Mouse (Mus musculus) forebrain, embryonic 10.5 days (tissue): ENCODE measurements around the gene Itsn1. TPM values are rescaled to one million over a fixed set of nuclear protein-coding genes. Genes with fewer than 3 reads are reported as not detected.

Experiments
- DNase-seq: peaks from one replicate; pipeline ENCODE4 v3.0.0-alpha.2; 2017; ENCODE audit warnings: low spot score; ENCODE audit errors: extremely low spot score
- H3K27ac ChIP-seq: fragments of 300-500 bp; sonication (generic); 2 replicates; pipeline ENCODE4 v1.5.1; 2016; ENCODE audit warnings: mild to moderate bottlenecking
- H3K27me3 ChIP-seq: fragments of 300-500 bp; sonication (generic); 2 replicates; pipeline ENCODE4 v1.6.1; 2016; ENCODE audit warnings: mild to moderate bottlenecking; ENCODE audit not compliant: poor library complexity, severe bottlenecking
- H3K36me3 ChIP-seq: fragments of 300-500 bp; sonication (generic); replicated peaks from 2 replicates; pipeline ENCODE4 v1.6.1; 2016; ENCODE audit warnings: mild to moderate bottlenecking, moderate library complexity
- H3K4me1 ChIP-seq: fragments of 300-500 bp; sonication (generic); 2 replicates; pipeline ENCODE4 v1.6.1; 2016
- H3K4me3 ChIP-seq: fragments of 300-500 bp; sonication (generic); 2 replicates; pipeline ENCODE4 v1.5.1; 2016; ENCODE audit warnings: mild to moderate bottlenecking, moderate library complexity
- H3K9me3 ChIP-seq: fragments of 300-500 bp; sonication (generic); 2 replicates; pipeline ENCODE4 v1.6.1; 2016; ENCODE audit warnings: mild to moderate bottlenecking, moderate library complexity
- WGBS: fragments of 180-500 bp; shearing (Covaris S2); methylation state at CpG from one replicate; pipeline ENCODE4 v1.1.7; 2016; 5-methylcytosine and 5-hydroxymethylcytosine counted together
- polyA plus RNA-seq: library from polyadenylated mRNA; unstranded; fragments of >200 nt; fragmentation: Nextera tagmentation; extraction: Ambion mirVana; gene quantifications from 2 replicates; pipeline ENCODE4 v1.2.1, GENCODE M21; 2016

Itsn1 gene
- polyA plus RNA-seq, 1 experiment from 2014 or later, result 38.7 TPM

DNA sequence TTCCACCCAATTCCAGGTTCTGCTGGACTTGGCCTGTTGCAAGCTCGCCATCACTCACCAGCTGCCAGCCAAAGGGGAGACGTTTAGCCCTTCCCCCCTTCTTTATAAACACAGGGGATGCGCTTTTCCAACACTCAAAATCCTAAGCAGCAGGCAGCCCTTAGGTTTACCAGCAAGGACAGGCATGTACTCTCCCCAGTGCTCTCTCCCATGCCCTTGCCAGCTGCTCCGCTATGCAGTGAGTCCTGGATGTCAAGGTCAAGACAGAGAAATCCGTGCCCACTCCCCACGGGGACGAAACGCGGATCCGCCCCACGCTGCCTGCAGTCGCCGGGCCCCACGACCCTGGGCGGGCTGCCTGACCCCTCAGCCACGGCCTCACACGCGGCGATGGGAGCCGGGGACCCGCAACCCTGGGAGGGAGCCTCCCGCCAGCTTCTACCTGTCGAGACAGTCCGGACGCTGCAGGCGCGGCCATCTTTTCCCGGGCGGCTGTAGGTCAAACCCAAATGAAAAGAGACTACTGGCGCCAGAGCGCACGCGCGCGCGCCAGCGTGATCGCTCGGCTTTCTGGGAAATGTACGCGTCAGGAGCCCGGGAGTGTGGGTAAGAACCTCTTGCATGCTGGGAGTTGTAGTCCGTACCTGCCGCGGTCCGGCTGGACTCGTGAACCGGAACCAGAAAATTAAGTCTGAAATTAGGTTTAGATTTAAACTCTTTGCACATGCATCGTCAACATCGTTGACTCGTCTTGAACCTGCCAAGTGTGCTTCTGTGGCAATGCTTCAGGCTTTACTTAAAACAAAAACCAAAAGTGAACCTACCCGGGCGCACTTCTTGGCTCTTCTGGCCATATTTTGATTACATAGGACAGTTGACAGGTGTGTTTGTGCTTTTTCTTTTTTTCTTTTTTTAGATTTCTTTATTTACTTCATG lies 202.3 kb downstream of the Itsn1 start:
- H3K36me3 ChIP-seq, result peaks cover 38% of the 10 kb centered on the region
- 1% methylated on average over 53 of the region's 53 CpGs for WGBS
- H3K4me3 ChIP-seq, result peak overlapping the region; percentile 98
- H3K9me3 ChIP-seq, result no peaks in the 10 kb centered on the region
- no peaks in the 10 kb centered on the region for H3K27me3 ChIP-seq
- H3K27ac ChIP-seq, result peak overlapping the region; percentile 98
- H3K4me1 ChIP-seq, result peaks cover 11% of the 10 kb centered on the region
- peak; percentile 94 for DNase-seq

DNA sequence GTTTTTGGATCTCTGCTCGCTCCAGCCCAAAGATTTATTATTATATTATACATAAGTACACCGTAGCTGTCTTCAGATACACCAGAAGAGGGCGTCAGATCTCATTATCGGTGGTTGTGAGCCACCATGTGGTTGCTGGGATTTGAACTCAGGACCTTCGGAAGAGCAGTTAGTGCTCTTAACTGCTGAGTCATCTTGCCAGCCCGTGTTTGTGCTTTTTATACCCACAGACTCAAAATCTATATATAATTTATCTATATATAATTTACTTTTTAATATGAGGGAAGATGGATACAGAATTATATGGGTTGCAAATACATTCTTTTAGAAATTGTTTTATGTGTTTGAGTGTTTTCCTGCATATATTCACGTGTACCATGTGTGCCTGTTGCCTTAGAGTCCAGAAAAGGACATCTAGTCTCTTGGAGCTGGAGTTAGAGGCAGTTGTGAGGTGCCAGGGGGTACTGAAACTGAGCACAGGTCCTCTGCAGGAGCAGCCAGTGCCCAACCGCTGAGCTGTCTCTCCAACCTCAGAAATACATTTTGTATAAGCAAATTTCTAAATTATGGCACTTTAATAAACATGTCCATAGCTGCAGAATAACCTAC lies 203.1 kb downstream of the Itsn1 start:
- DNase-seq, result no peak
- Histone ChIP-seq H3K4me1 (peaks cover 11% of the 10 kb centered on the region), H3K9me3 (no peaks in the 10 kb centered on the region), H3K36me3 (peaks cover 29% of the 10 kb centered on the region), H3K27me3 (no peaks in the 10 kb centered on the region), H3K4me3 (peak overlapping the region; percentile 98), H3K27ac (0 out of 2 replicates have a peak overlapping the region, but pooled peaks have one; percentile 98)
- 55% methylated on average over 8 of the region's 8 CpGs for WGBS

- peaks cover 21% of the 10 kb centered on the region for H3K36me3 ChIP-seq
- no peak overlapping the region for H3K27ac ChIP-seq
- no peak overlapping the region for H3K4me3 ChIP-seq
- H3K27me3 ChIP-seq, result no peaks in the 10 kb centered on the region
- no peaks in the 10 kb centered on the region for H3K9me3 ChIP-seq
- H3K4me1 ChIP-seq, result peaks cover 11% of the 10 kb centered on the region
- DNase-seq, result no peak
- WGBS, result 71% methylated on average over 7 of the region's 10 CpGs
Measured at GRCm38 (mm10) chr16:91932843-91933518, 203.9 kb downstream of the Itsn1 start.

- DNase-seq, result peak; percentile 49
- no peaks in the 10 kb centered on the region for H3K27me3 ChIP-seq
- peaks cover 7% of the 10 kb centered on the region for H3K4me1 ChIP-seq
- H3K9me3 ChIP-seq, result no peaks in the 10 kb centered on the region
- peaks cover under 1% of the 10 kb centered on the region; the same call in 1 of the 2 replicates for H3K36me3 ChIP-seq
- no peak overlapping the region for H3K4me3 ChIP-seq
- no peak overlapping the region for H3K27ac ChIP-seq
- WGBS, result 40% methylated on average over 8 of the region's 8 CpGs
Measured at GRCm38 (mm10) chr16:91935108-91935507, 206.0 kb downstream of the Itsn1 start.

DNA sequence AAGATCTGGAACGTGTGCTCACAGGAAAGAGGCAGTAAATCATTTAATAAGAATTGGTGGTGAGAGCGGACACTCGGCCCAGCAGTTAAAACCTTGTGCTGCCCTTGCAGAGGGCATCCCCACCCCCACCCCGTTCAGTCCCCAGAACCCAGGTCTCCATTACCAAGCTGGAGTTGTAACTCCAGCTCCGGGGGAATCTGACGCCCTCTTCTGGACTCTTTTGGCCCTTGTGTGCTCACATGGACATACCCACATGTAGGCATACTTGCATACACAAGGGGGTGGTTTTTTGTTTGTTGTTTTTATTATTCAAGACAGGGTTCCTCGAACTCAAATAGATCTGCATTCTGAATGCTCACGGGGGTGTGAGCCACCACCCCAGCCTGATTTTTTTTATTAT lies 206.6 kb downstream of the Itsn1 start:
- WGBS, result 64% methylated on average over 8 of the region's 8 CpGs
- Histone ChIP-seq H3K4me1 (peaks cover under 1% of the 10 kb centered on the region), H3K4me3 (no peak overlapping the region), H3K27me3 (no peaks in the 10 kb centered on the region), H3K36me3 (no peaks in the 10 kb centered on the region), H3K9me3 (no peaks in the 10 kb centered on the region), H3K27ac (no peak overlapping the region)
- DNase-seq, result no peak

GRCm38 (mm10) chr16:91936340-91937030 lies 207.4 kb downstream of the Itsn1 start:
- no peaks in the 10 kb centered on the region for H3K4me1 ChIP-seq
- no peaks in the 10 kb centered on the region for H3K36me3 ChIP-seq
- no peaks in the 10 kb centered on the region for H3K9me3 ChIP-seq
- no peak overlapping the region for H3K4me3 ChIP-seq
- WGBS, result 53% methylated on average over 10 of the region's 10 CpGs
- H3K27me3 ChIP-seq, result no peaks in the 10 kb centered on the region
- H3K27ac ChIP-seq, result peak overlapping the region; percentile 68
- DNase-seq, result peak; percentile 86

DNA sequence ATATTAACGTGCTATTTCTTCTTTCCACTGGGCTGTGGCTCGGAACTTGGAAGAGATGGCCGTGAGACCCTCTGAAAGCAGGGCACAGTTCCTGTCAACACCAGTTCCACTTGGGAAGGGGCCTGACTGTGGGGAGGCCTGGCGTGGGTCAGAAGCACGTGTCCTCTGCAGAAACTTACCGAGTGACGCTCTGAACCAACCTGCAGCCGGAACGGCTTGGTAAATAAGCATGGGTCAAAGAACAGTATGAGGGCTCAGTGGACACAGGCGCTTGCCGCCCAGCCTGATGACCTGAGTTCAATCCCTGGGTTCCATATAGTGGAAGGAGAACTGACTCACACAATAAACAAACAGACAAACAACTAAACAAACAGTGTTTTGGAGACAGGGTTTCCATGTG lies 208.2 kb downstream of the Itsn1 start:
- Histone ChIP-seq H3K9me3 (no peaks in the 10 kb centered on the region), H3K27ac (no peak overlapping the region), H3K27me3 (no peaks in the 10 kb centered on the region), H3K36me3 (no peaks in the 10 kb centered on the region), H3K4me3 (no peak overlapping the region), H3K4me1 (no peaks in the 10 kb centered on the region)
- WGBS, result 95% methylated on average over 11 of the region's 11 CpGs
- no peak for DNase-seq

DNA sequence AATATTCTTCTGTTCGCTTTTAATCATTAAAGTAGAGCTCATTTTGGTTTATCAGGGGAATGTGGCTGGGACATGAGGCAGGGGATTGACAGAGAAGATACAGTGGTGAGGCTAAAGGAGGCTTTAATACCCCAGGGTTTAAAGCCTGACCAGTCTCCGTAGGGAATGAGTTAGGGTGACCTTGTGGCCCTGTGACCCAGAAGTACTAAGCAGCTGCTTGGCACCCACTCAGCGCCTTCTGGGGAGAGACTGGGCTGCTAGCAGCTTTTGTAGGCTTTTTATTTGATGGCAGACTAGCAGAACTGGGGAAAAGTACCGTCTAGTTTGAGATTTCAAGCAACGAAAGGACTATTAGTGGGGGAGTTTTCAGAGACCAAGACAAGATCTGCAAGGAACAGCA lies 209.1 kb downstream of the Itsn1 start:
- Histone ChIP-seq H3K4me1 (no peaks in the 10 kb centered on the region), H3K27ac (no peak overlapping the region), H3K9me3 (no peaks in the 10 kb centered on the region), H3K36me3 (no peaks in the 10 kb centered on the region), H3K4me3 (no peak overlapping the region), H3K27me3 (no peaks in the 10 kb centered on the region)
- no peak for DNase-seq
- WGBS, result 87% methylated on average over 5 of the region's 5 CpGs

DNA sequence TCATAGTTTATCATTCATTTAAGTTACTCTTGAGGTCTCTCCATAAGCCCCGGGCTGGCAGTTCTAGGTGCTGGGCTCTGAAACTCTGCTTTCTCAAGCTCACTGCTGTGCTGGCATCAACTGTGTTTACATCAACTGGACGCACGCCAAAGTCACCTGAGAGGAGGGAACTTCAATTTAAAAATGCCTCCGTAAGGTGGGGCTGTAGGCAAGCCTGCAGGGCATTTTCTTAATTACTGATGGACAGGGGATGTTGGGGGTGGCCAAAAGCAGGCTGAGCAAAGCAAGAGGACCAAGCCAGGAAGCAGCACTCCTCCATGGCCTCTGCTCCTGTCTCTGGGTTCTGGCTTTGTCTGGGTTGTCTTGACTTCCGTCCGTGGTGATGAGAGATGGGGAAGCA lies 211.6 kb downstream of the Itsn1 start:
- DNase-seq, result no peak
- H3K27ac ChIP-seq, result no peak overlapping the region
- no peaks in the 10 kb centered on the region for H3K36me3 ChIP-seq
- H3K4me1 ChIP-seq, result no peaks in the 10 kb centered on the region
- H3K9me3 ChIP-seq, result no peaks in the 10 kb centered on the region
- no peaks in the 10 kb centered on the region for H3K27me3 ChIP-seq
- WGBS, result 86% methylated on average over 6 of the region's 6 CpGs
- H3K4me3 ChIP-seq, result no peak overlapping the region

DNA sequence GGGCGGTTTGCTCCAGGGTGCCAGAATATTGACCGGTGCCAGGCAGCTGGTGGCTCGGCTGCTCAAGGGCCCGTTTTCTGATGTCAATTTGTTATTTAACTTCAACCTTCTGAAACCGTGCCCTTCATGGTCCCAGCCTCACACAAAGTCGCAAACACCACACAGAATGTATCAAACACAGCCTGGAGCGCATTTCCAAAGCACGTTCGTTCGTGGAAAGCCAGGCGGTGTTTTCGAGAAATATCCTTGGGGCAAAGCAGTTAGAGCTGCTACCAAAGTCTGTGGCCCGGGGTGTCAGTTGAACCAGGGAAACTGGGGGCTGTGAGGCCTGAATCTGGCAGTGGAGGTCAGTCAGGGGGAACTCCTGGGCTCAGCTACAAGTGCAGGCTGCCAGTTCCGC lies 213.1 kb downstream of the Itsn1 start:
- H3K9me3 ChIP-seq, result no peaks in the 10 kb centered on the region
- H3K4me3 ChIP-seq, result no peak overlapping the region
- no peaks in the 10 kb centered on the region; the same call in 1 of the 2 replicates for H3K4me1 ChIP-seq
- H3K27me3 ChIP-seq, result no peaks in the 10 kb centered on the region
- H3K27ac ChIP-seq, result no peak overlapping the region
- no peaks in the 10 kb centered on the region for H3K36me3 ChIP-seq
- 93% methylated on average over 14 of the region's 14 CpGs for WGBS
- DNase-seq, result no peak

DNA sequence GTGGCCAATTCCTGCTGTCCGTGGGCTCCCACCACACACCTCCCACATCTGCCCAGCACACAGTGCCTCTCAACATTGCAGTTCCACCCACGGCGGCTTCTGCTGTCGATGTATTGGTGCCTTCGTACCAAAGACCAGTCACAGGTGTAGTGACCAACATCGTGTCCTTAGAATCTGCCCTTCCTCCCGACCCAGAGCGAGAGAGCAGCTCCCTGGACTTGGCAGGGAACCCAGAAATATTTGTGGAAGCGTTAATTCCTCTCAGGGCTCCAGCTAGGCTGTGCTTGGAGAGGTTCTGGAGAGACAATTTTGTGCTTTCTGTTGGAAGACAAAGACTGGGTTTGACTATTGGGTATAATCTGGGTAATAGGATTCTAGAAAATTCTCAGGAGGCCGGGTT lies 217.2 kb downstream of the Itsn1 start:
- Histone ChIP-seq H3K4me1 (no peaks in the 10 kb centered on the region; the same call in 1 of the 2 replicates), H3K4me3 (no peak overlapping the region), H3K36me3 (no peaks in the 10 kb centered on the region), H3K27me3 (no peaks in the 10 kb centered on the region), H3K27ac (no peak overlapping the region), H3K9me3 (no peaks in the 10 kb centered on the region)
- 93% methylated on average over 10 of the region's 10 CpGs for WGBS
- DNase-seq, result no peak

DNA sequence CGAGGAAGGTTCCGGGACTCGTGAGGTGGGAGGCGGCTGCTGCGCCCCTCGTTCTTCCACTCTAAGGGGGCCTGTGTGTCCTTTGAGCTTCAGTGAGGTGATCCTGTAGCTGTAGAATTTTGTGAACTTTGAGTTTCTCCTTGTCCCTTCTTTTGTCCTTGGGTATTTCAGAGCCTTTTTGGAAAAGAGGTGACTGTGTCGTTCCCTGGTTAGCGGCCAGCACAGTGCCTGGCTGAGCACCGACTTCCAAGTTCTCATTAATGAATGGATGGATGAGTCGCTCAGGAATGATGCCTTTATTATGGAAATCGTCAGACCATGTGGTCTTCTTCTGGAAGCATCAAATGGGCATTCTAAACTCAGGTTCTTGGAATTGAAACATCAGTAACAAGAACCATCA lies 218.0 kb downstream of the Itsn1 start:
- WGBS, result 83% methylated on average over 11 of the region's 11 CpGs

More for the DNA sequence above, 218.0 kb downstream of the Itsn1 start:
- H3K36me3 ChIP-seq, result no peaks in the 10 kb centered on the region
- no peaks in the 10 kb centered on the region for H3K27me3 ChIP-seq
- no peaks in the 10 kb centered on the region; the same call in 1 of the 2 replicates for H3K4me1 ChIP-seq
- DNase-seq, result no peak
- H3K9me3 ChIP-seq, result no peaks in the 10 kb centered on the region
- H3K4me3 ChIP-seq, result no peak overlapping the region
- H3K27ac ChIP-seq, result 0 out of 2 replicates have a peak overlapping the region, but pooled peaks have one; percentile 12
